Mouse (Mus musculus) heart, postnatal 10 days (tissue): ENCODE results near the gene Olfr538. TPM values are rescaled to one million over a fixed set of nuclear protein-coding genes. Genes with fewer than 3 reads are reported as not detected.
"Not testable (repeated sequence)": the region's sequence is repeated elsewhere in the genome, so short reads cannot be mapped to it uniquely, and the experiment has no call there.

Experiments used
- DNase-seq, 2 experiments: peaks; one replicate each; pipeline ENCODE4 v3.0.0; 2021
- intact Hi-C: fragments of 180-260 bp; cut with DNase I; formaldehyde crosslinking; loops from one replicate; pipeline ENCODE4 v1.15.1; 2025
- total RNA-seq, 2 experiments: library from RNA; stranded (reverse); gene quantifications; 2 replicates each; pipeline ENCODE4 v1.2.3; 2021

The Olfr538 gene
- not detected for total RNA-seq

DNA sequence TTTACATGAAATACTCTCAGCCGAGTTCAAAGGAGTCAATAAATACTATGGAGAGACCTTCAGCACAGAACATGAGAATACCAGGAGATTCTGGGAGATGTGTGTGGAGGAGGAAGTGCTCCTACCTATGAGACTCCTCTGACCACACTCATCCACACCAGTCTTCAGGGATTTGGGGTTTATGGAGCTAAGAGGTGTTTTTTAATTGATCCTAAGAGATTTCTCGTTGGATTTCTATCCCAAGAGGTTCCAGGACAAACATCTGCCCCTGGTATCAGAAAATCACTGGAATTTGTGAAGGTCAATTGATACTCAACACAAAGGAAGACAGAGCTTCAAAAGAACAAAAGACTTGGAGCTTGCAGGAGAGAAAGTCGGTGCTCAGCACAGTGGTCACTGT, at the start of gene Olfr538:
Gene Olfr538, plus strand, starts transcription at position 301 of the 400 bp plus-strand sequence.
- intact Hi-C loops: no loop called here
- DNase-seq: no peak

DNA sequence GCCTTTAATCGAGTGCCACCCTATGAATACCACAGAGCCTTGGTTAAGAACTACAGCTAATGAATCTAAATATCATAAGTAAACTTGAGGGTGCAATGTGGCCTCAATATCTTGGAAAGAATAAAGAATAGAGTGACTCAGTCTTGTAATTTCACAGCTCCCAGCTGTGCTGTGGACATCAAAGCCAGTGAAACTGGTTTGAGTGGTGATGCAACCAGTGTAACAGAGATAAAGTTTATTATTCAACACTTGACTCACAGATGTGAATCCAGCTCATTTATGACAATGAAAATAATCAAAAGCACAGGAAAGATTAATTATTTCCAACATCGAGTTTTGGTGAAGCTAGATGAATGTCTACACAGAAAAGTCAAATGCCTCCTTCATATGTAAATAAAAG, 27.9 kb upstream of the Olfr538 start:
- intact Hi-C loops: no loop called here
- no peak for DNase-seq

DNA sequence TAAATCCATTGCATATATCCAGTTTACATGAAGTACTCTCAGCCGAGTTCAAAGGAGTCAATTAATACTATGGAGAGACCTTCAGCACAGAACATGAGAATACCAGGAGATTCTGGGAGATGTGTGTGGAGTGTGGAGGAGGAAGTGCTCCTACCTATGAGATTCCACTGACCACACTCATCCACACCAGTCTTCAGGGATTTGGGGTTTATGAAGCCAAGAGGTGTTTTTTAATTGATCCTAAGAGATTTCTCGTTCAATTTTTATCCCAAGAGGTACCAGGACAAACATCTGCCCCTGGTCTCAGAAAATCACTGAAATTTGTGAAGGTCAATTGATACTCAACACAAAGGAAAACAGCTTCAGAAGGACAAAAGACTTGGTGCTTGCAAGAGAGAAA, 33.3 kb downstream of the Olfr538 start, which contains the start of gene Olfr46:
Gene Olfr46, plus strand, starts transcription at position 301 of the 400 bp plus-strand sequence.
- intact Hi-C loops, DNase-seq: not testable (repeated sequence)

Other genes starting within 250 kb of the Olfr538 start
- not detected for gene Olfr525, start 247.0 kb upstream of the Olfr538 start, total RNA-seq
- gene Olfr527, start 233.9 kb upstream of the Olfr538 start, total RNA-seq: not detected
- gene Olfr60, start 206.2 kb upstream of the Olfr538 start, total RNA-seq: not detected
- gene Olfr530, start 191.6 kb upstream of the Olfr538 start, total RNA-seq: not detected
- not detected for gene Olfr531, start 165.0 kb upstream of the Olfr538 start, total RNA-seq
- not detected for gene Olfr532, start 146.2 kb upstream of the Olfr538 start, total RNA-seq
- gene Olfr533, start 104.5 kb upstream of the Olfr538 start, total RNA-seq: not detected
- not detected for gene Olfr535, start 83.7 kb upstream of the Olfr538 start, total RNA-seq
- not detected for gene Olfr536, start 60.5 kb upstream of the Olfr538 start, total RNA-seq
- gene Olfr46, start 33.4 kb downstream of the Olfr538 start, total RNA-seq: not detected
- not detected for gene Olfr61, start 61.1 kb downstream of the Olfr538 start, total RNA-seq
- not detected for gene Olfr53, start 78.6 kb downstream of the Olfr538 start, total RNA-seq
- gene Olfr539, start 92.0 kb downstream of the Olfr538 start, total RNA-seq: not detected
- not detected for gene Olfr45, start 114.1 kb downstream of the Olfr538 start, total RNA-seq
- not detected for gene Olfr541, start 129.4 kb downstream of the Olfr538 start, total RNA-seq
- under 1 TPM; 0.24 to 0.47 TPM for gene Cyp2e1, start 195.9 kb downstream of the Olfr538 start, total RNA-seq
- not detected for gene Syce1, start 220.0 kb downstream of the Olfr538 start, total RNA-seq